Mouse (Mus musculus): ENCODE data around the gene Gm6525.

Gm6525 gene

GRCm38 (mm10) chr3:84173581-84174154, at the start of gene Gm6525:
Gene Gm6525, plus strand, starts transcription at chr3:84174104.
- no peak for DNase-seq (ENCODE audit: low read depth, low spot score)

GRCm38 (mm10) chr3:84125704-84126289, 48.1 kb upstream of the Gm6525 start:
- Histone ChIP-seq H3K36me3 (ENCODE audit: control insufficient read depth, insufficient read depth, low read length, poor library complexity, severe bottlenecking) (no peaks in the 10 kb centered on the region), H3K27me3 (ENCODE audit: control insufficient read depth, insufficient read depth, low read length, poor library complexity, severe bottlenecking) (no peaks in the 10 kb centered on the region)
- DNase-seq (ENCODE audit: low read depth, low spot score), result peak; percentile 41

More at GRCm38 (mm10) chr3:84173581-84174154, at the start of gene Gm6525:
- Histone ChIP-seq H3K36me3 (ENCODE audit: control insufficient read depth, insufficient read depth, low read length, poor library complexity, severe bottlenecking) (no peaks in the 10 kb centered on the region), H3K27me3 (ENCODE audit: control insufficient read depth, insufficient read depth, low read length, poor library complexity, severe bottlenecking) (no peaks in the 10 kb centered on the region)

- DNase-seq (ENCODE audit: low read depth, low spot score), result peak; percentile 62
- H3K27me3 ChIP-seq (ENCODE audit: control insufficient read depth, insufficient read depth, low read length, poor library complexity, severe bottlenecking), result no peaks in the 10 kb centered on the region
- no peaks in the 10 kb centered on the region for H3K36me3 ChIP-seq (ENCODE audit: control insufficient read depth, insufficient read depth, low read length, poor library complexity, severe bottlenecking)
Observed at GRCm38 (mm10) chr3:84126721-84127120, 47.2 kb upstream of the Gm6525 start.

DNA sequence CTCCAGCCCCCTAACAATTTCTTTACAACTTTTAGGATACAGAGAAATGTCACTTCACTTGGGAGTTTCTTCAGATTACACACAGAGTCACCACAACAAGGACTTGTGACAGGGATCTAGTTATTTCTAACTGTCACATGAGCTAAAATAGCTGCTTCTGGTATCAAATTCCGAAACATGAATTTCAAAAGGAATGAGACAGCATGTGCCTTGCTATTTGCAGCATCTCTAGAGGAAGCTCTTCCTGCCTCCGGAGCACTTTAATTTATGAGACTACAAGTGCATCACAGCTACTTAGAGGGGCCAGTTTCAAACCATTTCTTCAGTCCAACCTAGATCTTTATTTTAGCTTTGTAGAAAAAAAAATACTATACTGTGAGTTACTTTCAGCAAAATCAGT, 46.5 kb upstream of the Gm6525 start:
- Histone ChIP-seq H3K36me3 (ENCODE audit: control insufficient read depth, insufficient read depth, low read length, poor library complexity, severe bottlenecking) (no peaks in the 10 kb centered on the region), H3K27me3 (ENCODE audit: control insufficient read depth, insufficient read depth, low read length, poor library complexity, severe bottlenecking) (no peaks in the 10 kb centered on the region)
- DNase-seq (ENCODE audit: low read depth, low spot score), result no peak

DNA sequence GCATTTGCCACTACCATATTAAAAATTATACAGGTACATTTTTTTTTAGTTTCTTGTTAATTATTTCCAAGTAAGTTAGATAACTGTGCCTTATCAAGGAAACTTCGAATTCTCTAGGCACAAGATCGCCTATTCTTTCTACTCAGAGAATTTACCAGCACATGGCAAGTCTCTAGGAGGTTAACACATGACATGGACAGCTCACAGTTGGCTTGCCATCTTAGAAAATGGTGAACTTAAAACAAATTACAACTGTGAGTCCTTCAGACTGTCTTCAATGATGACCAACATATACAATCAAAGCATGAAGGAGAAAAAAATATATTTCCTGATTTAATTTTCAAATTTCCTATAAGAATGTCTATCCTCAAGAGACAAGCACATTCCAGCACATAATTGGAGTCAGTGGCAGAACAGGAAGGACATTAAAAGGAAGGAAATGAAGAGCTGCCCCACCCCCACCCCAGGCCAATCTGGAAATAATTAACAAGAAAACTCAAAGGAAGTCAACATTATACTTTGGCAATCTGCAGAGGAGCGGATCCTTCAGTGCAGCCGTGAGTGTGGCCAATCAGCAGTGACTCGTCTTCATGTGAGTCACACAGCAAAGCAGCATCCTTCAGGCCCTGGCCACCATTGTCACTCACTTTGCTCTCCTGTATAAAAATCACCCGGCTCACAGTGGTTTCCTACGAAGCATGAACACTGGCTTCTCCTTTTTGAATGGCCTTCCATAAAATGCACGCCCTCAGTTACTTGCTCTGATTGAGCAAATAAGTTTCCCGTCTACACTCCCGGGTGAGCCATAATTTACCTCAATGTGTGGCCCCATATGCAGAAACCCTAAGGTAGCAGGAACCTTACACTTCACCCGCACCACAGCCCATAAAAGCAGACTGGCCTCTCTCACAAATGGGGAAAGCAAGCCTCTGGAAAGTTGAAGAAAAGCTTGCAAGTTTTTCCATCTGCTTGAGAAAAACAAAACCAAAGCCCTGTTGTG, 44.7 kb upstream of the Gm6525 start:
- Histone ChIP-seq H3K27me3 (ENCODE audit: control insufficient read depth, insufficient read depth, low read length, poor library complexity, severe bottlenecking) (no peaks in the 10 kb centered on the region), H3K36me3 (ENCODE audit: control insufficient read depth, insufficient read depth, low read length, poor library complexity, severe bottlenecking) (no peaks in the 10 kb centered on the region)
- DNase-seq (ENCODE audit: low read depth, low spot score), result no peak

- Histone ChIP-seq H3K36me3 (ENCODE audit: control insufficient read depth, insufficient read depth, low read length, poor library complexity, severe bottlenecking) (no peaks in the 10 kb centered on the region), H3K27me3 (ENCODE audit: control insufficient read depth, insufficient read depth, low read length, poor library complexity, severe bottlenecking) (no peaks in the 10 kb centered on the region)
- no peak for DNase-seq (ENCODE audit: low read depth, low spot score)
Observed at GRCm38 (mm10) chr3:84130776-84131175, 43.1 kb upstream of the Gm6525 start.

- no peak for DNase-seq (ENCODE audit: low read depth, low spot score)
- Histone ChIP-seq H3K36me3 (ENCODE audit: control insufficient read depth, insufficient read depth, low read length, poor library complexity, severe bottlenecking) (no peaks in the 10 kb centered on the region), H3K27me3 (ENCODE audit: control insufficient read depth, insufficient read depth, low read length, poor library complexity, severe bottlenecking) (no peaks in the 10 kb centered on the region)
Observed at GRCm38 (mm10) chr3:84131369-84131768, 42.5 kb upstream of the Gm6525 start.

DNA sequence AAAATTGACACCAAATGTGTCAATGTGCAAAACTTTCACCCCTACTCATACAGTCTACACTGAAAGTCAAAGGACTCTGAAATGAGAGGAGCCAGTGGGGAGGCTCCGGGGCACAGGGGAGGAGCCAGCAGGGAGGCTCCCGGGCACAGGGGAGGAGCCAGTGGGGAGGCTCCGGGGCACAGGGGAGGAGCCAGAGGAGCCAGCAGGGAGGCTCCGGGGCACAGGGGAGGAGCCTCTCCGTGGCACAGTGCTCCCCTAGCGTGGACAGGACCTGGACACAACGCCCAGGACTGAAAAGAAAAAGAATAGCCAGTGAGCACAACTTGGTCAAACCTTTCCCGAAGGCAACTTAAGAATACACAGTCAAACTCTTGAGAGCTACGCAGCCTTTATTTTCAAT, 38.5 kb upstream of the Gm6525 start:
- Histone ChIP-seq H3K27me3 (ENCODE audit: control insufficient read depth, insufficient read depth, low read length, poor library complexity, severe bottlenecking) (no peaks in the 10 kb centered on the region), H3K36me3 (ENCODE audit: control insufficient read depth, insufficient read depth, low read length, poor library complexity, severe bottlenecking) (no peaks in the 10 kb centered on the region)
- peak; percentile 23 for DNase-seq (ENCODE audit: low read depth, low spot score)

GRCm38 (mm10) chr3:84135933-84136332, 38.0 kb upstream of the Gm6525 start:
- DNase-seq (ENCODE audit: low read depth, low spot score), result no peak
- Histone ChIP-seq H3K27me3 (ENCODE audit: control insufficient read depth, insufficient read depth, low read length, poor library complexity, severe bottlenecking) (no peaks in the 10 kb centered on the region), H3K36me3 (ENCODE audit: control insufficient read depth, insufficient read depth, low read length, poor library complexity, severe bottlenecking) (no peaks in the 10 kb centered on the region)

GRCm38 (mm10) chr3:84136509-84136908, 37.4 kb upstream of the Gm6525 start:
- Histone ChIP-seq H3K36me3 (ENCODE audit: control insufficient read depth, insufficient read depth, low read length, poor library complexity, severe bottlenecking) (no peaks in the 10 kb centered on the region), H3K27me3 (ENCODE audit: control insufficient read depth, insufficient read depth, low read length, poor library complexity, severe bottlenecking) (no peaks in the 10 kb centered on the region)
- DNase-seq (ENCODE audit: low read depth, low spot score), result no peak

GRCm38 (mm10) chr3:84140947-84141346, 33.0 kb upstream of the Gm6525 start:
- H3K27me3 ChIP-seq (ENCODE audit: control insufficient read depth, insufficient read depth, low read length, poor library complexity, severe bottlenecking), result no peaks in the 10 kb centered on the region

GRCm38 (mm10) chr3:84149831-84150230, 24.1 kb upstream of the Gm6525 start:
- Histone ChIP-seq H3K36me3 (ENCODE audit: control insufficient read depth, insufficient read depth, low read length, poor library complexity, severe bottlenecking) (no peaks in the 10 kb centered on the region), H3K27me3 (ENCODE audit: control insufficient read depth, insufficient read depth, low read length, poor library complexity, severe bottlenecking) (no peaks in the 10 kb centered on the region)
- no peak for DNase-seq (ENCODE audit: low read depth, low spot score)

More at GRCm38 (mm10) chr3:84140947-84141346, 33.0 kb upstream of the Gm6525 start:
- no peak for DNase-seq (ENCODE audit: low read depth, low spot score)
- no peaks in the 10 kb centered on the region for H3K36me3 ChIP-seq (ENCODE audit: control insufficient read depth, insufficient read depth, low read length, poor library complexity, severe bottlenecking)

DNA sequence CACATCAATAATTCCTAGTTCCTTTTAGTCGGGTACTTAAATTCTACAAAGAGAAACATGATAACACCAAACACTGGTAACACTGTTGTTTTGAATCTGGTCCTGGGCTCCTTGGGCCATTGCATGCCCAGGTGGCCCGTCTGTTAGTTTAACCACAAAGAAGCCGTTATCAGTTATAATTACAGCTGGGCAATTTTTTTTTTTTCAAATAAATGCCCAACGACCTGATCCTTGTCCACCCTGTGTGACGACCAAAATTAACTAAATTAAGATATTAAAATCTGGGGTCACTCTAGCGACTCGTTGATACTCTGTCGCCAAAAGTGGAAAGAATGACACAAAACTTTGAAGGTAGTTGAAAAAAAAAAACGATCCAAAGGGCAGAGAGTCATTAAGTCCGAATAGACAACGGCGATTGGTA, 19.2 kb upstream of the Gm6525 start:
- DNase-seq (ENCODE audit: low read depth, low spot score), result peak; percentile 15
- H3K36me3 ChIP-seq (ENCODE audit: control insufficient read depth, insufficient read depth, low read length, poor library complexity, severe bottlenecking), result no peaks in the 10 kb centered on the region

GRCm38 (mm10) chr3:84155146-84155545, 18.8 kb upstream of the Gm6525 start:
- Histone ChIP-seq H3K36me3 (ENCODE audit: control insufficient read depth, insufficient read depth, low read length, poor library complexity, severe bottlenecking) (no peaks in the 10 kb centered on the region), H3K27me3 (ENCODE audit: control insufficient read depth, insufficient read depth, low read length, poor library complexity, severe bottlenecking) (no peaks in the 10 kb centered on the region)
- DNase-seq (ENCODE audit: low read depth, low spot score), result no peak

More for the DNA sequence above, 19.2 kb upstream of the Gm6525 start:
- H3K27me3 ChIP-seq (ENCODE audit: control insufficient read depth, insufficient read depth, low read length, poor library complexity, severe bottlenecking), result no peaks in the 10 kb centered on the region

DNA sequence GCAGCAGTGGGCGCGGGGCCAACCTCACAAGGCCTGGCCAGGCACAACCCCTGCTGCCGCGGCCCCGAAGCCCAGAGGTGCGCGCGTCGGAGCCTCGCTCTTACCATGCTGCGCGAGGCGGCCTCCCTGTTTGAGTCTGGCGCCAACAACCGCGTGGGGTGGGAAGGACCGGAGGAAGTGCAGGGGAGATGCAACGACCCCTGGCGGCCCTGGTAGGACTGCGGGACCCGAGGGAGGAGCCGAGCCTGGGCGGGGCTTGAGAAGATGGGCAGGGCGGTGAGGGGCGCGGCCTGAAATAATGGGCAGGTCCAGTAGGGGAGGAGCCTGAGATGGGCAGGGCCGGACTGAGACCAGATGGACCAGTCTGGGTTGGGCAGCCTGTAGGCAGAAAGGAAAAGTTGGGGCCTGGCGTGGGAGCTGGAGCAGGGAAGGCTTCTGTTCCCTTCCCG, 18.3 kb upstream of the Gm6525 start, which contains the start of gene Mnd1:
Gene Mnd1, minus strand, starts transcription at position 229 of the 449 bp plus-strand sequence.
- Histone ChIP-seq H3K36me3 (ENCODE audit: control insufficient read depth, insufficient read depth, low read length, poor library complexity, severe bottlenecking) (no peaks in the 10 kb centered on the region), H3K27me3 (ENCODE audit: control insufficient read depth, insufficient read depth, low read length, poor library complexity, severe bottlenecking) (no peaks in the 10 kb centered on the region)
- DNase-seq (ENCODE audit: low read depth, low spot score), result peak; percentile 97
